Mouse (Mus musculus): ENCODE measurements around the gene Ksr2. TPM values are rescaled to one million over a fixed set of nuclear protein-coding genes. Genes with fewer than 3 reads are reported as not detected.

The Ksr2 gene
- polyA plus RNA-seq, 2 experiments from 2014 or later: 0.20 to 0.27 TPM

DNA sequence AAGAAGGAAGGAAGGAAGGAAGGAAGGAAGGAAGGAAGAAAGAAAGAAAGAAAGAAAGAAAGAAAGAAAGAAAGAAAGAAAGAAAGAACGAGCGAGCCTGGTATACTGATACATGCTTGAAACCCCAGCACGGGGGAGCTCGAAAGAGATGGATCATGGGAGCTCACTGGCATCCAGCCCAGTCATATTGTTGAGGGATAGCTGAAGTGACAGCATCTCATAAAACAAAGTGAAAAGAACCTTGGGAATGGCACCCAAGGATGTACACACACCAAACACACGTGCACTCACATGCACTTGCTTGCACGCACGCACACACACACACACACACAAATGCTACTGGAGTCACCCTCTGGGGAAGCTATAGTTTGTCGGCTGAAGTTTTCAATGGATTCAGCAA, 282.6 kb downstream of the Ksr2 start:
- ATAC-seq: no peak

DNA sequence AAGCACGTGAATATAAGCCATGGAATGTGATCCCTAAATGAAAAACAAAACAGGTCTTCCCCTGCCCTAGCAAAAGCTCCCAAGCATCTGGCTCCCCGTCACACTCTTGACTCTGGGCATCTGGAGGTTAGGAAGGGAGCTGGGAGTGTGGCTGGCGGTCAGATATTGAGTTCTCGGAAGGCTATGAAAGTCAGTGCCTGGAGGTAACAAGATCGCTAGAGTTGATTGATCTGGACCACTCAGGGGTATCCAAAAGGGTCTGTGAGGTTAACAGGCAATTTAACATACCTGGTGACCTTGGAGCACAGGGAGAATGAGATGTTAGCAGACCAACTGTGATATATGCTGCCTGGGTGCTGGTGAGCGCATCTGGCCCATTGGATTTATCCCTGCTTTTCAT, 283.8 kb downstream of the Ksr2 start:
- ATAC-seq: no peak

DNA sequence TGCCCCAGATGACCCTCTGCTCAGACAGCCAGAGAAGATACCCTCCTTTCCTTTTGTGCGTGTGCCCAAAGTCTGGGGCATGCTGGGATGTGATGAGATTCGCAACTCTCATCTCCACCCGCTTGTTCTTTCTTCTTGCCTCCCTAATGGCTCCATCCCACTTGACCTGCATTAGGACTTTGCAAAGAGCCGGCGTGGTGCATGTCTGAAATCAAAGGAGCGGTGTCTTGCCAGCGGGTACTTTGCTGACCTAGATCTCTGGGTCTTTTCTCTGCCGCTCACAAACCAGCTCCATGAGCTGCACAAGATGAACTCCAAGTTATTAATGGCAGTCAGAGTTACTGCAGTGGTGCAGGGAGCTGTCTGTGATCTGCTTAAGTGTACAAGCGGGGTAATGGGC, 290.6 kb downstream of the Ksr2 start:
- no peak for ATAC-seq

DNA sequence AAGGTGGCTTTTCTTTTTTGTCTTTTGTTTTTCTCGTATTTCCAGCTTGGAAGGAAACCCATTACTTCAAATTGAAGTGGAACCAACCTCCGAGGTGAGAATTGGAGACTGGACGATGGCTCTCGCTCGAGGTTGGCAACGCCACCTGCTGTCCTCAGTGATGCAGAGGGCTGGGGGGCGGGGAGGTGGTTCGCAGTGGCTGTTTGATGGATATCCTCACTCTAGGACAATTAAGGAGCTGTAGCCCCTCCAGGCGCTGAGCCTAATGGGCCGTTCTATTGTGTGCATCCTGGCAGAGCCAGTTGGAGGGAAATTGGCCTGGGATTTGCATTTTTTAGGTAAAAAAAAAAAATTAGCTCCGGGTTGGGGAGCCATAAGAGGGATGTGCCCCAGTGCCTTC, 292.8 kb downstream of the Ksr2 start:
- ATAC-seq: no peak

DNA sequence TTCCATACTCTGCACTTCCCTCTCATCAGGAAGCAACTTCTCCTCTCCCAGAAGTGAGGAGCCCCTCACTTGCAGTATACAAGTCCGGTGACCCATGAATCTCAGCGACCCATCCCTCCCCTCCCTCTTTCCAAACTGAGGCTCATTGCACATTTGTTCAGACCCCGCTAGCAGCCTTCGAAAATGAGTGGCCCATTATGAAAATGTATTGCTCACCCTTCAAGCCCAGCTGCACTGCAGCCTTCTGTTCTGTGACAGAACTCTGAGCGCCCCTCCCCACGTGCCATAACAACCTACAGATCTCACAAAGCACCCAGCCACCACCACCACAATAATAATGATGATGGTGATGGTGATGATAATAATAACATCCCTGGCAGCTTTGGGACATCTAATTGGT, 295.5 kb downstream of the Ksr2 start:
- ATAC-seq: no peak

DNA sequence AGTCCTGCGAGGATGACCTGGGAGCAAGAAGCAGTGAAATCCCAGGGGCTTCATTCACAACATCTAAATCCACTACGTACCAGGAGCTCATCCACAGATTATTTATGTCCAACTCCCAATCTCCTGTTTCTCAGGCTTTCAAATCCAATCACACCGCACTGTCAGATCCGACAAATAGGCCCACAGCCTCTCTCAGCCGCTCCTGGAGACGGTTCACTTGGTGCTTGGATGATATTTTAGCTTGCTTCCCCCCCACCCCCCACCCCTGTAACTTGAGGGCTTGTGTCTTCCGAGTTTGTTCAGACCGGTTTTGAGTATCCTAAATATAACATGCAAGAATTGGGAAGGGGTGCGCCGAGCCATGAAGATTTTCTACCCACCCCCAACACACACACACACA, 297.8 kb downstream of the Ksr2 start:
- ATAC-seq: no peak

DNA sequence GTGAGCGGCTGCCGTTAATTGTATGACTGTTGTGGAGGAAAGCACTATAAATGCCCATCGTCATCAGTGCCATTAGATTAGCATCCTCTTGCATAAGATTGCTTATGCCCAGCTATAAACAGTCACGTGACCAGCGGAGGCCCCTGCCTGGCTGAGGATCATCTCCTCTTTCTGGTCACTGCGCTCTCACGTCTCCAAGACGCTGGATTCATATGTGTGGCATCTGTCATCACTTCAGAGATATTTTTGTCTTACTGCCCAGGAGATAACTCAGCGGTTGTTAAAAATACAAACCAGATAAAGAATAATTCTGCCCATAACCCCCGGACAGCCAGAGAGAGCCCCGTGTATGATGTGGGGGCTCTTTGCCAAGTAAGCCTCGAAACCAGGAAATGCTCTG, 298.4 kb downstream of the Ksr2 start:
- ATAC-seq: no peak

DNA sequence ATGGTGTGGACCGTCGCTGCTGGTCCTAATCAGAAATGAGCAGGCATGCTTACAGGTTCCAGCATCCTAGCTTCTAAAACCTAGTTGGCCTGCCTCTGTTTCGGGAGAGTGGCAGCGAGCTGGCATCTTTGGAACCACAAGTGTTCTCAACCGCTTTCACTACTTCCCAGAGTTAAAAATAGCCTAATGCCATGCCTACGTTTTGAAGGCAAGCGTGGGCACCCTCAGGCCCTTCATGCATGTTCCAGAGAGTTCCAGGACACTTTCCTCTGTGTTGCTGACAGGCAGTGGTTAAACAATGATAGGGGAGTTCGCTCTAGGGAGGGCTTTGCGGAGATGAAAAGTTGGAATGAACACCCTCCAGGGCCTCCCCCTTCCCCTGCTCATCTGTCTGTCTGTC, 303.3 kb downstream of the Ksr2 start:
- ATAC-seq: no peak

DNA sequence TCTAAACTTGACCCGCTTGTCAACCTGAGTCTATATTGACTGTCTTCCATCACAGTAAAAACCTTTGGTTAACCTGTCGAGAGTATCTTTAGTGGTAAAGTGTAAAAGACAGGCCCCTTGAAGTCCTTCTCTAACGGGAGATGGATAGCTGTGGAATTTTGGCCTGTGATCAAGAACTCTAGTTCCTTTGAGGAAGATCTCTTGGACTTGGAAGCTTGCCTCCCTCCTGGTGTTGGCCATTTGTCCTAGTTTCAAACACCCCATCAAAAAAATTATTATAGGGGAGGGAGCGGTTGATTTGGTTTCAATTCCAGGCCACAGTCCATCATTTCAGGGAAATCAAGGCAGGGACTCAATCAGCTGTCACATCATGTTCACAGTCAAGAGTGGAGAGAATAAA, 309.5 kb downstream of the Ksr2 start:
- no peak for ATAC-seq

DNA sequence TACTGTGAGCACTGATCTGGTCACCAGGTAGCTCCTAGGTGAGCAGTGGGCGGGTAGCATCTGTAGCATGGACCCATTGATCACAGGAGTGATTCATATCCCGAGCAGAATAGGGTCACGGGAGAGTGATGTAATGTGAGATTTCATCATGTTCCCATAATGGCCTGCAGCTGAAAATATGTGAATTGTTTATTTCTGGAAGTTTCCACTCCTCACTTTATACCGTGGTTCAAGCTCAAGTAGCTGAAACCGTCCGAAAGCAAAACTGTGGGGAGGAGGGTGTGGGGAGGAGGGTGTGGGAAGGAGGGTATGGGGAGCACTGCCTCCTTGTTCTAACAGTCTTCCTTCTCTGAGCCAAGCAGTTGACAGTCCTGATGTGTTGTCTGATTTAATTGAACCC, 312.7 kb downstream of the Ksr2 start:
- ATAC-seq: no peak

DNA sequence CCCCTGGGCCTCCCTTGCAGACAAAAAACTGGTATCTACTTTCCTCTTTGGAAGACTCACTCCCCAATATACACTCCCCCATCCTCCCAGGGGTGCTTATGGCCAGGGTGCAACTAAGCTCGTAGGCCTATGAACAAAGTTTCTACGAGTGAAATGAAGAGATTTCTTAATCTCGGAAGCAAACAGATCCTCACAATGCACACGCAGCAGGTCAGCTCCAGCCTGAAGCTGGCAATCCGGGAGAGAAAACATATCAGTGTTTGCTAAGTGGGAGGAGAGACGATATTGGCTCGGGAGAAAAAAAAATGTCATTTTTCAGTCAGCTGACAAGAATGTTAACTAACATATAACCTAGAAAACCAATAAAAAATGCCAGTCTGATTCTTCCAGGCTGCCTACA, 313.3 kb downstream of the Ksr2 start:
- no peak for ATAC-seq

DNA sequence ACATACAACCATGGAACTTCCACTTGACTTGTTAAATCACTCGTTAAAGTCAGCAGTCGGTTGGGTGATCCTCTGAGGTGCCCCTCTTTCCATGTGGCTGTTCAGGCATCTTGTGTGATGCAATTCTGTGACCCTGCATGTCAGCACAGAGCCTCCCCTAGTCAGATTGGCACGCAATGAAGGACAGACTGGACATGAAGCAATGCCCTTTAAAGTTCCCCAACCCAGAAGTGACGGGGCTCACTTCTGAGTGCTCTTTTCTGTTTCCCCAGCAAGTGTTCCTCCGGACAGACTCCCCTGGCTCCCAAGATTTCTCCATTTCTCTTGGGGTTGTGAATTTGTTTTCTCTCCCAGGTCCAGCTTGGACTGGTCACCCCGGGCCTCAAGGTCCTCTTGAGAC, 317.5 kb downstream of the Ksr2 start:
- ATAC-seq: no peak

DNA sequence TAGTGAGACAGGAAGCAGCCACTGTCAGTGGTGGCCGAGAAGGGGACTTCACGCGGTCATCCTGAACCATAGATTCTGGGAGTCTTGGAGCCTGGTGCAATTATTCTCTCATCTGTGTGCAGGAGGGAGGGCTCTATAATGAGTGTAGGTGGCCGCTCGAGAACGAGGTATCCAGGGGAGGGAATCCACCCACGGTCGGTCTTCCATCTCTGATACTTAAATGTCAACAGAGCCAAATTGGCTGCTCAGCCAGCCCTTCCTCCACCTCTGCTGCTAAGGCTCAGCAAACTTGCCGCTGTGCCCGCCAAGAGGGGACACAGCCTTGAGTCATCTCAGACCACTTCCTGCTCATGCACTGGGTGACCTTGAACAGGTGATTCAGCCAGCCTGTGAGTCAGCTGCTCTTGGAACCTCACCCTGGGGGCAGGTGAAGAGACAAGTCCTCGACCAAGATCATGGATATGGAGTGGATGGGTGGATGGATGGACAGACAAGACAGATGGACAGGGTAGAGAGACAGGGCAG, 330.9 kb downstream of the Ksr2 start:
- ATAC-seq: no peak

DNA sequence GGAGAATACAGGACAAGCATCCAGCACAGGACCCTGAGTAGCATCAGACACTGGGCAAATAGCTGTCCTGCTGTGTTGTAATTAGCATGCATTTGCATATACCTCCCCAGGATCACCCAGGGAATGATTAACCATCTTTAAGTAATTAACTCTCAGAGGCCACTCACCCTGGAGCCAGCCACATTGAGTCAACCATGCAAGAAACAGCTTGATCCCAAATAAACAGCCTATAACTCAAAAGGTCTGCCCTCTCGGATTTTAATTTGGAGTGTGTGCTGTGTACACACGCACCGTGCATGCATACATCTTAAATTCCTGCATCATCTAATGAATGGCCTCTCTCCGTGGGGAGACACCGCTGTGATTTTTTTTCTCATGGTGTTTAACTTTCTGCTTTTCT, 335.6 kb downstream of the Ksr2 start:
- ATAC-seq: no peak

DNA sequence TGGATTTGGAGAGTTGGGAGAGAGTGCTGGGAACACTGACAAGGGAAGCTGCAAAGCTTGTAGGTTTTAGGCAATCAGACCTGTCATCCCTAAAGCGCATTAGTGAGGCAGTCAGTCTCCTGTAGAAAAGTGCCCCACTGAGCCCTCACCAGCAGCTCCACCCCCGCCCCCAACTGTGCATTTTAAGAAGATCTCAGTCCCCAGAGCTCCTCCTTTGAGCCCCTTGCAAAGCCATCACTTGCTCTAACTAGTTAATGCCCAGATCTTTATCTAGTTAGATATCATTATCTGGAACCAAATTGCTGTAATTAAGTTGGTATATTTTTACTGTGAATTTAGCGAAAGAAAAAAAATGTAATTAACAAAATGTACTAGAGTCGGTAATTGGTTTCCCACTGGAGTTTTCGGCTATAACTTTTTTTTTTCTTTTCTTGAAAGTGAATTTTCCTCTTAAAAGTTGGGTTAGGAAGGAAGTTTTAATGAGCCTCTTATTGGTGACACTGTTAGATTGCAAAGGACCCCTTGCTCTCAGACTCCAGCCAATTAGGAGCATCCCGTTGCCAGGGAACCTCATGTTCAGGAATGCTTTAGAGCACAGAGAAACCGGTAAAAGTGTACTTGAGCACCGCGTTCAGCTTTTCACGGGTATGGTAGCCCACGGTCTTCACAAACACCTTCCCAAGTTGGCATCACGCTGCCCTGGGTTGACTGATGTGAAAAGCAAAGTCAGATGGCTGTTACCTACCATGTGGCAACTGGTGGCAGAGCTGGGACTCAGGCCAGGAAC, 344.1 kb downstream of the Ksr2 start:
- no peak for ATAC-seq

DNA sequence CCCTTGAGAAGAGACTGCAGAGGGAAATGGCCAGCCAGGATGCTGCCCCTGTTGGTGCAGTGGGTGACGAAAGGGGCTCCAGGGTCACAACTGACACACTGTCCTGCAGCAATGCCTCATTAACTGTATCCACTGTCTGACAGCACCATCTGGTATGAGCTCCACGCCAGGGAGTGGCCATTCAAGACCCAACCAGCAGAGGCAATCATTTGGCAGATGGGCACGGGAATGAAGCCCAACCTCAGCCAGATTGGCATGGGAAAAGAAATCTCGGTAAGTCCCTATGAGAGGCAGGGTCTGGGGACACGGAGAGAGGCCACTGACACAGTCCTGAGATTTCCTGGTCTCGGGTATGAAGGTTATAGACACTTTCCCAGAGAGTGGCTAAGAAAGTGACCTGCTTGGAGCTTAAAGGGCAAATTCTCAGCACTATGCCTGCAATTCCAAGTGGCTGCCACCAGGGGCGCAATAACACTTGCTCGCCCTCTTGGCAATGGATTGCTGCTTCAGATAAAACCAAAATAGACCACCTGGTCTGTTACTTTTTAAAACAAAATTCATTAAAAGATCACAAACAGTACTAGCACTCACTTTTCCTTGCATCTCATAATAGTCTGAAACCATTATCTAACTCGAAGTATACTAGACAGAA, 347.5 kb downstream of the Ksr2 start:
- no peak for ATAC-seq

DNA sequence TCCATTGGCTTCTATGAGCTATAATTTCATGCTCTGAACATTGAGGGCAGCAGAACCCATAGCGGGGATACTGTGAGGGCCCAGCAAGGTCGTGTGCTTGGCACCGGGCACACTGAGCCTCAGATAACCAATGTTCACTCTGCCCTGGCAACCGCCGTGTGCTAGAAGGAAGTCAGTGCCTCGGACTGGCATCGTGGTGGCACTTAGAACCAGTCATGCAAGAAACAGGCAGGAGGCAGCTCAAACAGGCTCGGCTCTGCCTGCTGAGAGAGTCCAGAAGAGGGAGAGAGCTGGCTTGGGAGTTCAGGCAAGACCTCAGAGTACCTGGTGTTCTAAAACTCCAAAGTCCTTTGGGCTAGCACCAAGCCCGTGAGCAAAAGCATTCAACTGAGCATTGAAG, 350.7 kb downstream of the Ksr2 start:
- no peak for ATAC-seq

DNA sequence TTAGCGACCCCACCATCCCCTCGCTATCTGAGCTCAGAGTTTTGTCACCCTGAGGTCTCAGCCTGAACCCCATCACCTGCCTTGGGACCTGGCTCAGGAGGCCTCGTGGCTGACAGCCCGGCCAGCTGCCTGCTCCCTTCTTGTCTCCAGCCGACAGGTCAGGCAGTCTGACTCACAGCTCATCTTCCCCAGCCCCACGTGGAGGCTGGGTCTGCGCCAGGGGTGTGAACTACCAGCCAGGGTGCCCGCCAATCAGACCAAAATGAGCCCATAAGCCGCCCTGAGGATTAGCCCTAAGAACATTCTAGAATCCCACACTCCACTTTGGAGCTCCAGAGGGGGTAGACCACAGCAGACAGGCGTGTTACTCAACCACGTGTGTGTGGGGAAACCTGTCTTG, 365.4 kb downstream of the Ksr2 start:
- no peak for ATAC-seq

DNA sequence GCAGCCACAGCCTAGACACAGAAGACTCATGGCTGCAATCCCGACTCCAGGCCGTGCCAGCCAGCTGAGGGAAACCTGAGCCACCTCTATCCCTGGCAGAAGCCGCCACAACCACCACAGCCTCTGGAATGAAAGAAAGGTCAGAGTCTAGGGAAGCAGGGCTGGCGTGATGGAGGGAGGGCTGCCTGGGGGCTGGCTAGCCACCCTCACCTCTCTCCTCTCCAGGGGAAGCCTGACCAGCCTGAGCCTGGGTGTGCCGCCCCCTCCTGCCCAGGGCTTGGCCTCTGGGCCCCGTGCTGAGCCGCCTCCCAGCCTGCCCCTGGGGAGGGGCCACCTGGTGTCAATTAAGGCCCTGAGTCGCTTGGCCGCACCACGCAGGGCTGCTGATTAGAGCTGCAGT, 366.9 kb downstream of the Ksr2 start, which contains the start of gene Nos1:
TSS of gene Nos1 (plus strand) at position 352 of the 400 bp plus-strand sequence.
- ATAC-seq: no peak

DNA sequence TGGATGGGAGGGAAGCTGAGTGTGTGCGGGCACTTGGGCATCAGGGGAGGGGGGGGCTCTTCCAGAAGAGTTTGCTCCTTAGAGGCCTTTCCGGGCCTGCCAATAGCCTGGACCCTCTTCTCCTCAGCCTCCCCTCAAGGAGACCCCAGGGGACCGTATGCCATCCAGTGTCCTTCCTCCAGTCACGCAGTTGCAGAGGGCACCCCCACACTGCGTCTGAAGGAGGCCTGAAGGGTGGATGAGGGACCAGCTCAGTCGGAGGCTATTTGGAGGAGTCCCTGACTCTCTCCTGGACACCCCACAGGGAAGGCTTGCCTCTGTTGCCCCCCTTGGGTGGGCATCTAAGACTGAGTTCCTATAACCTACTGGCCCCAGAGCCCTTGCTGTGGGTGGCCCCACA, 367.4 kb downstream of the Ksr2 start:
- ATAC-seq: no peak

DNA sequence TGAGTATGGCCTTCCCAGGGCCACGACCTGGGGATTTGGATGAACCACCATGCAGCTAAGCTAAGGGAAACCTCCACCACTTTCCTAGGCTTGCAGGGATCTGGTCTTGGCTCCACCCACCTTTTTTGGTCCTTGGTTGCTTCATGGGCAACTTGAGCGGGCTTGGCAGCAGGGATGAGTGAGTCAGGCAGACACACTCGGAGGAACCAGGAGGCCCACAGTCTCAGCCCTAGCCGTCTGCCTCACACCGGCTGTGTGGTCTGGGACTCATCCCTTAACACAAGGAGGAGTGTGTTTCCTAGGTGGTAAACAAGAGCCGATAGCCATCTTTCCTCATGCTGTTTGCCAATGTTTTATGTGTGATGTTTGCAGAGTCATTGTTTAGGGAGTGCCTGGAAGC, 376.3 kb downstream of the Ksr2 start:
- no peak for ATAC-seq

DNA sequence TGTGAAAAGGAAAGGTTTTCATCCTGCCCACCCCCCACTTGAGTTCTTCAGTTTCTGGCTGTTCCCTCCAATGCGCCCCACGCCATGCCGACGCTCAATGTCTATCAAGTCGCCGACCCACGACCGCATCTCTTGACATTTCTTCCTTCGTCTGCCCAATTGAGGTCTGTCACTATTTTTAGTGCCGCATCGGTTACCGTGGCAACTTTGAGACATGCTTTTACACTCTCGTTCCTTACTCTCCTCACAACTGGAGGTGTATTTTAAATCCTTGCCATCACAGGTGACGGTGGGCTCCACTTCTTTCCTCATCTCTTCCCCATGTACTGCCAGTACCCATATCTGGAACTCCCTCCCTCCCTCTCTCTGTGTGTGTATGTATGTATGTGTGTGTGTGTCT, 378.1 kb downstream of the Ksr2 start:
- no peak for ATAC-seq

DNA sequence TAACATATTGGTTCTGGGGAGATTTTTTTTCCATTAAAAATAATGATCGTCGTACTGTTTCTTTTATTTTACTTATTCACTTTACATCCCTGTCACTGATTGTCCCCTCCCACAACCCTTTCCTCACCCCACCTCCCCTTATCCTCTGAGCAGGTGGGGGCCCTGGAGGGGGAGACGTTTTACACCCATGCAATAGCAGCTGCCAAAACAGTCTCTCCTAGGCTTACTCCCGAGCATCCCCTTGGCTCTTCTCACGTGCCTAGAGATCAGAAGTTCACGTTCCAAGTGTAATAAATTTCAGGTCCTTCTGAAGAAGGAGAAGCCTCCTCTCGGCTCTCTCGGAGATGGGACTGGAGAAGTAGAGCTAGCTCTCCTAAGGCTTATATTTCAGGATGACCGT, 387.0 kb downstream of the Ksr2 start:
- ATAC-seq: no peak

DNA sequence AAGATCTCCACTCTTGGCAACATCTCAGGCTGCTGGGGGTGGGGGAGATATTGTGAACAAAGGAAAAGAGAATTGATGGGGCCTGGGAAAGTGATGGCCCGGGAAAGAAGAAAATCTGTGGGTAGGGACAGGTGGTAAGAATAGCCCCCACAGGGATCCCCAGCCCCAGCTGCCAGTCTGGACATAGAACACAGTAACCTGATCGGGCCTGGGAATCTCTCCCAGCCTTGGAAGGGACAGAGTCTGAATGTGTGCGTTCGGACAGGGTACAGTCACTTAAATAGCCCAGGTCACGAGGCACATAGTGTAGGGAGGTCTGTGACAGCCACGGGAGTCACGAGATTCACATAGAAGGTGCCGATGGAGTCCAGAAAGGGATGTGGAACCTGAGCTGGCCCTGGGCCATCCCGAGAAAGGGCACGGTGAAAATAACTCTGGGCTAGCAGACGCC, 388.3 kb downstream of the Ksr2 start:
- no peak for ATAC-seq
